10 mouse cellular contexts compared by ENCODE assay signal in genomic region chr5:8894641-8895490, GRCm38 (mm10). TPM values are rescaled to one million over a fixed set of nuclear protein-coding genes. Genes with fewer than 3 reads are reported as not detected.
DNase-seq lines count a peak whose midpoint lies in the region; ATAC-seq lines count a peak whose summit lies in the region.
"Had no signal": no experiment of that assay in that cellular context is flagged by ENCODE, and none has a peak within 500 bp of the region (broad histone marks: within the 10 kb centered on the region; RNA-seq: fewer than 3 reads in every experiment).

No protein-coding gene starts in this region.

- ATAC-seq in megakaryocyte, adult 5-6 weeks (ENCODE audit: poor library complexity, severe bottlenecking), result peak; percentile 69

- intact Hi-C loops in heart, postnatal 14 days (cut with DNase I), result no loop called here

- DNase-seq in heart, adult 8-10 months (ENCODE audit: low spot score), result peak; percentile 12
- no peak for DNase-seq in heart, postnatal 14 days
- DNase-seq in B cell, adult 2 months, result peak; percentile 50 to 54
- DNase-seq in c-Kit-positive CD71-positive TER-119-positive erythroid progenitor cells, embryonic 14.5 days (ENCODE audit: low spot score), result peak; percentile 89
- no peak for DNase-seq in adrenal gland, postnatal 36 days
- no peak for DNase-seq in right cerebral cortex, postnatal 14 days
- no peak for DNase-seq in kidney, postnatal 4 days
- DNase-seq: right cerebral cortex, adult 18-20 months had no signal

RNA-seq across cellular contexts. Expression of gene Abcb4, which starts 1.3 kb away (rescaled TPM):
- total RNA-seq in heart, adult 8-10 months (2022), result 10 to 100 TPM; 20.1 to 27.8 (median 21.8) TPM
- 1 to 10 TPM; 5.7 to 7.1 TPM for total RNA-seq in heart, postnatal 14 days (2021)
- 1.3 and 3.9 TPM in 2 replicates for total RNA-seq in megakaryocyte, adult 5-6 weeks (2015)
- total RNA-seq in megakaryocyte, adult 5-6 weeks (2017), result 3.2 and 4.4 TPM in 2 replicates
- 1 to 10 TPM; 2.7 to 3.9 TPM for total RNA-seq in adrenal gland, postnatal 36 days (2021)
- total RNA-seq: ES-E14 had no signal

Comparison
In these comparisons a context has a peak if more than half of its experiments do, and no peak if none do; other contexts are left out.
1. DNase-seq: peak in heart, adult 8-10 months (single experiment), B cell, adult 2 months (2 of 2) and c-Kit-positive CD71-positive TER-119-positive erythroid progenitor cells, embryonic 14.5 days (single experiment); none in heart, postnatal 14 days (0 of 2), adrenal gland, postnatal 36 days (0 of 2), right cerebral cortex, postnatal 14 days (single experiment) and kidney, postnatal 4 days (0 of 2).